Mouse (Mus musculus) midbrain, embryonic 14.5 days (tissue): ENCODE data around the gene Wdr27. TPM values are rescaled to one million over a fixed set of nuclear protein-coding genes. Genes with fewer than 3 reads are reported as not detected.
"Not testable (repeated sequence)": the region's sequence is repeated elsewhere in the genome, so short reads cannot be mapped to it uniquely, and the experiment has no call there.

Source experiments
- ATAC-seq: fragments of 200-750 bp; cut with Nextera tagmentation; 2 replicates; pipeline ENCODE4 v1.8.0; 2017; ENCODE audit warnings: moderate number of reproducible peaks, moderate library complexity; ENCODE audit not compliant: low FRiP score, low TSS enrichment
- DNase-seq: peaks from one replicate; pipeline ENCODE4 v3.0.0-alpha.2; 2015
- H3K27ac ChIP-seq: fragments of 300-500 bp; sonication (generic); replicated peaks from 2 replicates; pipeline ENCODE4 v1.5.1; 2014; ENCODE audit warnings: mild to moderate bottlenecking, low read depth, low read length, moderate library complexity
- H3K27me3 ChIP-seq: fragments of 300-500 bp; sonication (generic); 2 replicates; pipeline ENCODE4 v1.6.1; 2014; ENCODE audit warnings: low read length, control low read depth, mixed read lengths; ENCODE audit not compliant: control insufficient read depth, insufficient read depth
- H3K36me3 ChIP-seq: fragments of 300-500 bp; sonication (generic); 2 replicates; pipeline ENCODE4 v1.6.1; 2014; ENCODE audit warnings: low read length, control low read depth; ENCODE audit not compliant: control insufficient read depth, insufficient read depth
- H3K4me1 ChIP-seq: fragments of 300-500 bp; sonication (generic); 2 replicates; pipeline ENCODE4 v1.6.1; 2014; ENCODE audit warnings: mild to moderate bottlenecking, antibody characterized with exemption, low read length, control low read depth; ENCODE audit not compliant: control insufficient read depth, insufficient read depth
- H3K4me2 ChIP-seq: fragments of 300-500 bp; sonication (generic); 2 replicates; pipeline ENCODE4 v1.6.1; 2014; ENCODE audit warnings: mild to moderate bottlenecking, low read length, moderate library complexity
- H3K4me3 ChIP-seq: fragments of 300-500 bp; sonication (generic); replicated peaks from 2 replicates; pipeline ENCODE4 v1.5.1; 2014; ENCODE audit warnings: low read depth, low read length
- H3K9ac ChIP-seq: fragments of 300-500 bp; sonication (generic); replicated peaks from 2 replicates; pipeline ENCODE4 v1.6.1; 2014; ENCODE audit warnings: mild to moderate bottlenecking, low read length, moderate library complexity
- H3K9me3 ChIP-seq: fragments of 300-500 bp; sonication (generic); 2 replicates; pipeline ENCODE4 v1.6.1; 2016; ENCODE audit warnings: low read length, control low read depth, mixed read lengths; ENCODE audit not compliant: control insufficient read depth
- WGBS: fragments of 180-500 bp; shearing (Covaris S2); extraction: QIAGEN DNeasy Blood & Tissue Kit; methylation state at CpG from one replicate; pipeline ENCODE4 v1.1.7; 2014; 5-methylcytosine and 5-hydroxymethylcytosine counted together
- polyA plus RNA-seq: library from polyadenylated mRNA; unstranded; fragments of >200 nt; fragmentation: Nextera tagmentation; extraction: Ambion mirVana; gene quantifications from 2 replicates; pipeline ENCODE4 v1.2.1, GENCODE M21; 2014

Gene Wdr27
- polyA plus RNA-seq, 1 experiment from 2014 or later, result 9.6 TPM

DNA sequence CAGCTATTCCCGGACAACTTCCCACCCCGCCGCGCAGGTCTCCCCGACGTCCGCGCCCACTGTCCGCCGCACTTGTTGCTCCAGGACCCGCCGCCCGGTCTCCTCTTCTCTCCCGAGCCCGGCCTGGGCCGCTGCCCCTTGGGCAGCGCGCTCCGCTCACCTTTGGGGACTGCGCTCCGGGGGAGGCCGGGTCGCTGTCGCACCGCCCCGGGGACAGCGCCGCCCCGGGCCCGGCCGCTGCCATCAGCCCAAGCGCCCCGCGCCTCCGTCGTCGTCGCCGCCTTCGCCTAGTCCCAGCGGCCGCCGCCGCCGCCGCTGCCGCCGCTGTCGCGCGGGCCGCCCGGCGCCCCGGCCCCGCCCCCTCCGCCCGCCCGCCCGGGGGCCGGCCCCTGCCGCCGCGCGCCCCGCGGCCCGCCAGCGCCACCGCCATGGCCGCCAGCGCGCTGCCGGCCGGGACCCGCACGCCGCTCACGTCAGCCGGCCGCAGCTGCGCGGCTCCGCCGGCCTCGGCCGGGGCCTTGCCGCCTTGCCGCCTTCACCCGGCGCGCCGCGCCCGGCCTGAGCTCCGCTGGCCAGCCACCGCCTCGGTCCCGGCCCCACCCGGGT, 18.1 kb upstream of the Wdr27 start, which contains the start of gene Phf10:
TSS of gene Phf10 (minus strand) at position 323 of the 606 bp plus-strand sequence.
- not testable (repeated sequence) for H3K4me1 ChIP-seq, H3K27me3 ChIP-seq, H3K36me3 ChIP-seq, H3K9me3 ChIP-seq
- peak within 1 kb of the TSS; percentile 94 for H3K4me2 ChIP-seq
- H3K9ac ChIP-seq, result peak within 1 kb of the TSS; percentile 65; the same call in 1 of the 2 replicates
- WGBS, result under 1% methylated on average over 34 of the region's 100 CpGs
- peak; percentile 84 for ATAC-seq
- 0 out of 2 replicates have a peak within 1 kb of the TSS, but pooled peaks have one; percentile 37 for H3K27ac ChIP-seq
- H3K4me3 ChIP-seq, result peak within 1 kb of the TSS; percentile 59
- peak; percentile 55 for DNase-seq

DNA sequence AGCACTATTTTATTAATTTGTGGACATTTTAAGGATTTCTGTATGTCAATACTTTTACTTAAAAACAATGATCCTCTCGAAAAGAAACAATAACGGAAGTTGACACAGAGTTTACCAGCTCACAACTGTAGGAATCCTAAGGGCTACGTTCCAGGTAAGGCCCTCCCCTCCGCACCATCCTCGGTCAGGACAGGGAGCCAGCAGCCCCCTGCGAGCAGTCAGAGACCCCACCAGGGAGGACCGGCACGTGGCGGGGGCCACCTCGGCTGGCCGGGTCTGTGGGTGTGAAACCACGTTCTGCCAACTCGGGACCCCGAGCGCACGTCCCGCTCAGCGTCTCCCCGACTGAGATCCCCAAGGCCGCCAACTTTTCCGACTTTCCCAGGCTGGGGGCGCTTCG, 17.6 kb upstream of the Wdr27 start:
- DNase-seq (peak; percentile 13), ATAC-seq (peak; percentile 11; the same call in 1 of the 2 replicates)
- H3K4me3 ChIP-seq, result peak overlapping the region; percentile 59
- H3K9ac ChIP-seq, result peak overlapping the region; percentile 65; the same call in 1 of the 2 replicates
- no peaks in the 10 kb centered on the region for H3K36me3 ChIP-seq
- peak overlapping the region; percentile 94 for H3K4me2 ChIP-seq
- peaks cover 9% of the 10 kb centered on the region for H3K4me1 ChIP-seq
- WGBS, result 1% methylated on average over 19 of the region's 23 CpGs
- H3K27me3 ChIP-seq, result no peaks in the 10 kb centered on the region
- H3K9me3 ChIP-seq, result no peaks in the 10 kb centered on the region
- no peak overlapping the region for H3K27ac ChIP-seq

DNA sequence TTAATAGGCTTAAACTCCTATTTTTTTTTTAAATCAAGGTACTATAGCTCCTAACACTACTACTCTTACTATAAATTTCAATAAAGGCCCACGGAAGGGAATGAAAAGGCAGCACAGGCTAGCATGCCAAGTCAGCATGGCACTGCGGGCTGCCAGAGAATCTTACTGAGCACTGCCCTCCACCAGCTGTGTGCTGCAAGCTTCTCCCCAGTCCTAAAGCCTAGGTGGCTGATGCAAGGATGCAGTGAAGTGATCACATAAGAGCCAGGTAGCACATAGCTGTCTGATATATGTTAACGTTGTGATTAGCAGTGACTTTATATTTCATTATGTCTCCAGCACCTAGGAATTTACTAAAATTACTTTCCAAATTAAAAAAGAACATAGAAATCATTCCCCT, 17.0 kb upstream of the Wdr27 start:
- no peak for ATAC-seq
- Histone ChIP-seq H3K9me3 (no peaks in the 10 kb centered on the region), H3K4me3 (peak overlapping the region; percentile 18), H3K4me2 (peak overlapping the region; percentile 94), H3K27ac (no peak overlapping the region), H3K27me3 (no peaks in the 10 kb centered on the region), H3K9ac (peak overlapping the region; percentile 35; the same call in 1 of the 2 replicates), H3K36me3 (no peaks in the 10 kb centered on the region), H3K4me1 (peaks cover 9% of the 10 kb centered on the region)
- peak; percentile 8 for DNase-seq
- WGBS, result 25% methylated on average over 3 of the region's 3 CpGs

DNA sequence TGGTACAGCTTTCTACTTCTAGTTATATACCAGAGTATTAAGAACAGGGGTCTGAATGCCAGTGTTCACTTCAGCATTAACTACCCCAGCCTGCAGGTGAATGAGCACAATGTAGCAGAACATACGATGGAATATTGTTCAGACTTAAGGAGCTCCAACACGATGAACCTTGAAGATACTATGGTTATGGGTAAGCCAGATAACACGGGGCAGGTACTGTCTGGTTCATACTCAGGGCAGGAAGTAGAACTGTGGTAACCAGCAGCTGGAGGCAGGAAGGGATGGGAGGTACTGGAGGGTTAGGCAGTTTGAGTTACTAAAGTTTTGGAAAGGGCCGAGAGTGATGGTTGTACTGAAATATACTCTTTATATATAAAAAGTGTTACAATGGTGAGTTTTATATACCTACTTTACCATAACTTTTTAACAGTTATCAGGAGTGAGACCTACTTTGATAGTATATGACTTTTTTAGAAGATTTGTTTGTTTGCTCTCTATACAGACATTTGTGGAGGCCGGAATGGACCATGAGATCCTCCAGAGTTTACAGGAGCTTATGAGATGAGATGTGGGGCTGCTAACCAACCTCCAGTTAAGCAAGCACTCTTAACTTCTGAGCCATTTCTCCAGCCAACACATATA, 15.8 kb upstream of the Wdr27 start:
- DNase-seq (no peak), ATAC-seq (no peak)
- Histone ChIP-seq H3K4me2 (no peak overlapping the region), H3K27ac (no peak overlapping the region), H3K27me3 (no peaks in the 10 kb centered on the region), H3K9me3 (no peaks in the 10 kb centered on the region), H3K9ac (no peak overlapping the region), H3K4me3 (no peak overlapping the region), H3K36me3 (peaks cover 11% of the 10 kb centered on the region), H3K4me1 (peaks cover 9% of the 10 kb centered on the region)
- WGBS, result 94% methylated on average over 5 of the region's 5 CpGs

DNA sequence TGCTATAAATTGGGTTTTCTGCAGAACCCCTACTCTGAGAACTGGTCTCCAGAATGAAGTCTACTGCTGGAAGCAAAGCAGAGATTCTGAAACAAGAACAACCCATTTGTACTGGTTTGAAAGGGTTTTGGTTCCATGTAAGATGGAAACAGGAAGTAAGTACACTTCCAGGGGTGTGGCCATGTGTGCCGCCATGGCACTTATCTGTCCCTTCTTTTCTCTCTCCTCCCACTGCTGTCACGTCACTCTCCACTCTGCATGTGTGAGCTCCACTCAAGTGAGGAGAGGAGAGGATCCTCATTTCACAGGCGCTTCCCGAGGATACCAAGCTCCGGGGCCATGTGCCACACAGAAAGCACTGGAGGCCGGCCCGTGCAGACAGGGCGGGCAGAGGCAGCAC, 10.5 kb upstream of the Wdr27 start:
- Histone ChIP-seq H3K27me3 (no peaks in the 10 kb centered on the region), H3K9ac (no peak overlapping the region), H3K4me2 (no peak overlapping the region), H3K27ac (no peak overlapping the region), H3K4me1 (no peaks in the 10 kb centered on the region), H3K4me3 (no peak overlapping the region), H3K36me3 (peaks cover 57% of the 10 kb centered on the region), H3K9me3 (no peaks in the 10 kb centered on the region)
- WGBS, result 94% methylated on average over 8 of the region's 8 CpGs
- ATAC-seq, result no peak
- DNase-seq, result no peak

DNA sequence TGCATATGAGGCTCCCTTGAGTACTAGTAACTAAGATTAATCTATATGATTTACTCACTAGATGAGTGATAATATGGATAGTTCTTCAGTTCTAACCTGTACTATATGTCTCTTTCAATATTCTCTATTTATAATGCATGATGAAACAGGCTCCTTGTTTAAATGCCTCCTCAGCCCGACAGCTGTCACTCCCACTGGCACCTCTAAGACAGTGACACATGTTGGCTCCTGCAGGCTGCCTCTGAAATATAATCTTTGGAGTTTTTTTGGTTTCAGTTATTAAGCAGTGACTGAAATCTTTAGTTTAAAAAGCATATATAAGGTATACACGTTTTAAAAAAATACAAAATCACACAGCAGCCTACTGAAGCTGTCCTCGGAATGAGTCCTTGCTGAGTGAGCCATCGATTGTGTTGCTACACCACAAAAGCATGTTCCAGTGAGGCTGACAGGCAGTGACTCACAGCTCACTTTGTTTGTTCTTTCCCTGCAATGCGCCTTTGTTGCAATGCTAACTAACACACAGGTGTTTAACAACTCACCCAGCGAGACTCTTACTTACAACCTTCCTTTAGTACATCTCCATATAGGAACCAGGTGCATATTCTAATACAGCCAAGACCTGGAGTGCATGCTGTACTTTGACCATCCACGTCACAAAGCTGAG, 6.3 kb upstream of the Wdr27 start:
- Histone ChIP-seq H3K4me2 (no peak overlapping the region), H3K27me3 (no peaks in the 10 kb centered on the region), H3K9ac (no peak overlapping the region), H3K4me1 (peaks cover 4% of the 10 kb centered on the region), H3K27ac (no peak overlapping the region), H3K36me3 (peaks cover 74% of the 10 kb centered on the region), H3K9me3 (no peaks in the 10 kb centered on the region), H3K4me3 (no peak overlapping the region)
- WGBS, result 88% methylated on average over 7 of the region's 7 CpGs
- DNase-seq, result no peak
- ATAC-seq, result no peak

DNA sequence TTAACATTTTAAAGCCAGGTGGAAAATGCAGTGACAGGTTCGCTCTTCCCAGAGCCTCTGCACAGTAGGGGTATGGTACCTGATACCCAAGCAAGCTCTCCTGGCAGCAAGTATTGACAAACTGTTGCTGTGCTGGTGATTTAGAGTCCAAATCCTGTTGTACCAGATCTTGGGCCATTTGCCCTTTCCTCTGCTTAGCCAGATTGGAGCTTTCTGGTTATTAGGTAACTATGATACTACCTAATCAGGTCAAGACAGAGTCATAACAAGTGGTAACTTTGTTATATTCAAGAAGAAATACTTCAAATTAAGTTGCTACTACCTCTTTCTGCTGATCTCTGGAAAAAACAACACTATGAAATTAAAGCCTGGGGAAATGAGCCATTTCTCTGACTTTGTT, 1.6 kb upstream of the Wdr27 start:
- H3K9me3 ChIP-seq, result no peaks in the 10 kb centered on the region
- H3K4me2 ChIP-seq, result peak overlapping the region; percentile 78
- no peak overlapping the region for H3K27ac ChIP-seq
- no peak overlapping the region for H3K9ac ChIP-seq
- peaks cover 16% of the 10 kb centered on the region for H3K4me1 ChIP-seq
- no peak overlapping the region for H3K4me3 ChIP-seq
- 85% methylated on average over 1 of the region's 1 CpGs for WGBS
- no peaks in the 10 kb centered on the region for H3K27me3 ChIP-seq
- H3K36me3 ChIP-seq, result peaks cover 33% of the 10 kb centered on the region
- DNase-seq (no peak), ATAC-seq (no peak)

DNA sequence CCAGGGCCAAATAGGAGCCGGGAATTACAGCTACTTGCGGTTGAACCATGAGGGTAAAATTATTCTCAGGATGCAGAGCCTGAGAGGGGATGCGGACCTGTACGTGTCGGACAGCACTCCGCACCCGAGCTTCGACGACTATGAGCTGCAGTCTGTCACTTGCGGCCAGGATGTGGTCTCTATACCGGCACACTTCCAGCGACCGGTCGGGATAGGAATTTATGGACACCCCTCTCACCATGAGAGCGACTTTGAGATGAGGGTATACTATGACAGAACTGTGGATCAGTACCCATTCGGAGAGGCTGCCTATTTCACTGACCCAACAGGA, 736 bp upstream of the Wdr27 start:
- DNase-seq (no peak), ATAC-seq (no peak)
- Histone ChIP-seq H3K9ac (peak overlapping the region; percentile 86), H3K4me2 (peak overlapping the region; percentile 78), H3K4me3 (peak overlapping the region; percentile 59), H3K4me1 (peaks cover 16% of the 10 kb centered on the region), H3K36me3 (peaks cover 27% of the 10 kb centered on the region), H3K9me3 (no peaks in the 10 kb centered on the region), H3K27ac (no peak overlapping the region), H3K27me3 (no peaks in the 10 kb centered on the region)
- 20% methylated on average over 16 of the region's 16 CpGs for WGBS
